Mouse (Mus musculus): ENCODE measurements around the gene Slc6a9.

GRCm38 (mm10) chr4:117893376-117893775 is 59.1 kb downstream of the Slc6a9 start:
- no peak for TF ChIP-seq POLR2A (IDR thresholded peaks at IDR 0.05; ENCODE audit: borderline replicate concordance, extremely low read depth, insufficient read depth, insufficient read length, poor library complexity, severe bottlenecking)
- TF ChIP-seq CTCF (IDR thresholded peaks at IDR 0.05; ENCODE audit: borderline replicate concordance, extremely low read depth, insufficient read depth, insufficient read length) = no peak

Data from brain, embryonic 14.5 days (tissue).